Mouse (Mus musculus) midbrain, postnatal 0 days (tissue): ENCODE results near the gene Hoxa11. TPM values are rescaled to one million over a fixed set of nuclear protein-coding genes. Genes with fewer than 3 reads are reported as not detected.

ENCODE experiments used
- ATAC-seq: fragments of 200-750 bp; cut with Nextera tagmentation; 2 replicates; pipeline ENCODE4 v1.8.0; 2017; ENCODE audit warnings: moderate number of reproducible peaks, mild to moderate bottlenecking, moderate TSS enrichment, moderate library complexity; ENCODE audit not compliant: low FRiP score
- DNase-seq: peaks from one replicate; pipeline ENCODE4 v3.0.0-alpha.2; 2015; ENCODE audit warnings: low spot score
- H3K27ac ChIP-seq: fragments of 300-500 bp; sonication (generic); 2 replicates; pipeline ENCODE4 v1.5.1; 2014; ENCODE audit warnings: low read depth, mild to moderate bottlenecking, low read length, mixed read lengths
- H3K27me3 ChIP-seq: fragments of 300-500 bp; sonication (generic); 2 replicates; pipeline ENCODE4 v1.6.1; 2014; ENCODE audit warnings: low read length, control low read depth, mixed read lengths; ENCODE audit not compliant: insufficient read depth
- H3K36me3 ChIP-seq: fragments of 300-500 bp; sonication (generic); 2 replicates; pipeline ENCODE4 v1.6.1; 2014; ENCODE audit warnings: low read length, control low read depth, mixed read lengths; ENCODE audit not compliant: insufficient read depth
- H3K4me1 ChIP-seq: fragments of 300-500 bp; sonication (generic); 2 replicates; pipeline ENCODE4 v1.6.1; 2014; ENCODE audit warnings: mild to moderate bottlenecking, control low read depth, antibody characterized with exemption, low read length, mixed read lengths; ENCODE audit not compliant: insufficient read depth
- H3K4me2 ChIP-seq: fragments of 300-500 bp; sonication (generic); 2 replicates; pipeline ENCODE4 v1.6.1; 2014; ENCODE audit warnings: low read depth, mild to moderate bottlenecking, low read length, mixed read lengths; ENCODE audit not compliant: poor library complexity, severe bottlenecking
- H3K4me3 ChIP-seq: fragments of 300-500 bp; sonication (generic); 2 replicates; pipeline ENCODE4 v1.5.1; 2014; ENCODE audit warnings: low read depth, mild to moderate bottlenecking, low read length, moderate library complexity
- H3K9ac ChIP-seq: fragments of 300-500 bp; sonication (generic); replicated peaks from 2 replicates; pipeline ENCODE4 v1.6.1; 2014; ENCODE audit warnings: mild to moderate bottlenecking, low read length, moderate library complexity, mixed read lengths; ENCODE audit not compliant: poor library complexity, severe bottlenecking
- H3K9me3 ChIP-seq: fragments of 300-500 bp; sonication (generic); 2 replicates; pipeline ENCODE4 v1.6.1; 2016; ENCODE audit warnings: low read length, control low read depth
- CTCF ChIP-seq: IDR thresholded peaks from 2 replicates; pipeline ENCODE4 v1.5.1; 2016; ENCODE audit warnings: antibody characterized with exemption, mild to moderate bottlenecking
- whole genome bisulfite sequencing: fragments of 180-500 bp; shearing (Covaris S2); extraction: QIAGEN DNeasy Blood & Tissue Kit; methylation state at CpG from one replicate; pipeline ENCODE4 v1.1.7; 2014; 5-methylcytosine and 5-hydroxymethylcytosine counted together
- polyA plus RNA-seq: library from polyadenylated mRNA; unstranded; fragments of >200 nt; fragmentation: Nextera tagmentation; extraction: Ambion mirVana; gene quantifications from 2 replicates; pipeline ENCODE4 v1.2.1, GENCODE M21; 2015
- total RNA-seq: library from RNA; depleted of rRNA; stranded (reverse); fragments of >200 nt; gene quantifications from 2 replicates; pipeline ENCODE4 v1.2.3, GENCODE M21; 2014

Gene Hoxa11
- total and polyA plus RNA-seq, 2 experiments from 2014 or later, result not detected

GRCm38 (mm10) chr6:52219234-52219942 is 26.2 kb downstream of the Hoxa11 start:
- H3K9ac ChIP-seq, result no peak overlapping the region
- WGBS, result 21% methylated on average over 9 of the region's 9 CpGs
- H3K36me3 ChIP-seq, result no peaks in the 10 kb centered on the region
- peaks cover 93% of the 10 kb centered on the region for H3K27me3 ChIP-seq
- H3K4me3 ChIP-seq, result no peak overlapping the region
- no peaks in the 10 kb centered on the region for H3K4me1 ChIP-seq
- no peak overlapping the region for H3K4me2 ChIP-seq
- H3K27ac ChIP-seq, result no peak overlapping the region
- H3K9me3 ChIP-seq, result no peaks in the 10 kb centered on the region
- TF ChIP-seq CTCF, result no peak
- no peak for DNase-seq
- ATAC-seq, result no peak

- TF ChIP-seq CTCF, result no peak
- WGBS, result 11% methylated on average over 14 of the region's 14 CpGs
- Histone ChIP-seq H3K4me3 (no peak overlapping the region), H3K9ac (no peak overlapping the region), H3K27me3 (peaks cover 94% of the 10 kb centered on the region), H3K27ac (no peak overlapping the region), H3K4me1 (no peaks in the 10 kb centered on the region), H3K4me2 (no peak overlapping the region), H3K9me3 (no peaks in the 10 kb centered on the region), H3K36me3 (no peaks in the 10 kb centered on the region)
- DNase-seq (no peak), ATAC-seq (no peak)
Observed at GRCm38 (mm10) chr6:52218643-52219215, 26.9 kb downstream of the Hoxa11 start.

- peaks cover 97% of the 10 kb centered on the region for H3K27me3 ChIP-seq
- no peak overlapping the region for H3K27ac ChIP-seq
- H3K4me1 ChIP-seq, result no peaks in the 10 kb centered on the region
- H3K4me3 ChIP-seq, result no peak overlapping the region
- H3K4me2 ChIP-seq, result no peak overlapping the region
- DNase-seq (no peak), ATAC-seq (no peak)
- no peak for TF ChIP-seq CTCF
- H3K9ac ChIP-seq, result no peak overlapping the region
- H3K9me3 ChIP-seq, result no peaks in the 10 kb centered on the region
- no peaks in the 10 kb centered on the region for H3K36me3 ChIP-seq
- WGBS, result 5% methylated on average over 23 of the region's 23 CpGs
Observed at GRCm38 (mm10) chr6:52217895-52218642, 27.5 kb downstream of the Hoxa11 start.

GRCm38 (mm10) chr6:52217459-52217768 is 28.2 kb downstream of the Hoxa11 start:
- no peak for TF ChIP-seq CTCF

GRCm38 (mm10) chr6:52216691-52217458 is 28.7 kb downstream of the Hoxa11 start:
- ATAC-seq, result no peak
- 3% methylated on average over 59 of the region's 60 CpGs for WGBS
- no peak overlapping the region for H3K9ac ChIP-seq
- 0 out of 2 replicates have a peak overlapping the region, but pooled peaks have one; percentile 2 for H3K4me3 ChIP-seq
- no peaks in the 10 kb centered on the region for H3K36me3 ChIP-seq
- DNase-seq, result no peak
- H3K27ac ChIP-seq, result no peak overlapping the region
- no peaks in the 10 kb centered on the region for H3K4me1 ChIP-seq
- H3K27me3 ChIP-seq, result peaks cover 96% of the 10 kb centered on the region
- no peak overlapping the region for H3K4me2 ChIP-seq
- no peak for TF ChIP-seq CTCF
- H3K9me3 ChIP-seq, result no peaks in the 10 kb centered on the region

More at GRCm38 (mm10) chr6:52217459-52217768, 28.2 kb downstream of the Hoxa11 start:
- Histone ChIP-seq H3K4me1 (no peaks in the 10 kb centered on the region), H3K9me3 (no peaks in the 10 kb centered on the region), H3K27me3 (peaks cover 98% of the 10 kb centered on the region), H3K4me2 (no peak overlapping the region), H3K36me3 (no peaks in the 10 kb centered on the region), H3K27ac (no peak overlapping the region), H3K4me3 (0 out of 2 replicates have a peak overlapping the region, but pooled peaks have one; percentile 2), H3K9ac (no peak overlapping the region)
- DNase-seq (no peak), ATAC-seq (no peak)
- WGBS, result 1% methylated on average over 25 of the region's 25 CpGs
